Mouse (Mus musculus): ENCODE data around the gene Ccl2.

Gene Ccl2

DNA sequence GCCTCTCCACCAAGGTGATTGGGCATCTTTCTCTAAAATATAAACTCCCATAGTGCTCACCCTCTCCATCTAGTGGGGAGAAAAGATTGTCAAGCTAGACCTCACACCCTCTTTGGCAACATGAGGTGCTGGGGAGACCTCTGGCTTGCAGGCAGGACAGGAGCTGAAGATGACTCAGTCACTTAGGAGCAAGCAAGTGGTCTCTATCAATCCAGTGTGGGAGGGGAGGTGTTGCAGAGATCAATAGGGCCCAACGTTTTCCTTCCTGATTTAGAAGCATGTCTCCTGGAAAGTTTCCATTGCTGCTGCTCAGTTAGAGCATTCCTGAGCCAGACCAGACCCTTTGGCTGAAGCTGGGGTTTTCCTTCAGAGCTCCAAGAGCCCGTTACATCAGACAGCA lies 3.2 kb downstream of the Ccl2 start, which contains the start of gene Gm17268:
Gene Gm17268 (minus strand): TSS at position 28 of the 400 bp plus-strand sequence.
- DNase-seq: no peak

DNA sequence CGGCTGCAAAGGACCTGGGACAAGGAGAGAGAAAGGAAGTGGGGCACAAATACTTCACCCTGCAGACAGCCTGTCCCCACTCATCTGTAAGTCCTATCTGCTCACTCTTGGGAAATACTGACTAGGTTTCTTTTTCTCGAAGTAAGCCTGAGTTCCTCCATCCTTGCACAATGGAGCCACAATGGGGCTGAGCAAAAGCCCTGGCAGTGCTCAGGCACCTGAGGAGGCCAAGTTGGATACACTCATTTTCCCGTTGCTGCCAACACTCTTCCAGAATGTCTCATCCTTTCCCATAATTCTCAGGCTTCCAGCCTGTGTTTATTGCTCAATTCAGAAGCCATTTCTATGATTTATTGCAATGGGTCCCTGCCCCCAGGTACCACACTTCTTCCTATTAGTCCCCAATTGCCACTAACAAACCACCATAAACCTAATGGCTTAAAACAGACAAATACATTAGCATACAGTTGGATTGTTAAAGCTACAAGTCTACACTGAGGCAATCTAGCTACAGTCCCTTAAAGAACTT lies 3.8 kb downstream of the Ccl2 start:
- DNase-seq: no peak

DNA sequence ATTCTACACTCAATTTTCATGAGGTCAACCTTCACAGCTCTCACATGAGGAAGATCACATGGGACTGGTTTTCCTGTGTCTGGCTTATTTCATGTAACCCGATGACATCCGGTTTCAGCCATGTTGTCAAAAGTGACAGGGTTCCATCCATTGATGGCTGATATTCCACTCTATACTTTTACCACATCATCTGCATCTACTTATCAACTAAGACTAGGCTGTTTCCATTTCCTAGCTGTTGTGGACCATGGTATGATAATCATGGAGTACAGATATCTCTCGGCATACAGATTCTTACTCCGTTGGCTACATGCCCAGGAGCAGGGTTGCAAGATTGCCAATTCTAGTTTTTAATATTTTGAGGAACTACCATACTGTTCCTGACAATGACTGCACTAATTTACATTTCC lies 6.3 kb downstream of the Ccl2 start:
- DNase-seq: no peak

DNA sequence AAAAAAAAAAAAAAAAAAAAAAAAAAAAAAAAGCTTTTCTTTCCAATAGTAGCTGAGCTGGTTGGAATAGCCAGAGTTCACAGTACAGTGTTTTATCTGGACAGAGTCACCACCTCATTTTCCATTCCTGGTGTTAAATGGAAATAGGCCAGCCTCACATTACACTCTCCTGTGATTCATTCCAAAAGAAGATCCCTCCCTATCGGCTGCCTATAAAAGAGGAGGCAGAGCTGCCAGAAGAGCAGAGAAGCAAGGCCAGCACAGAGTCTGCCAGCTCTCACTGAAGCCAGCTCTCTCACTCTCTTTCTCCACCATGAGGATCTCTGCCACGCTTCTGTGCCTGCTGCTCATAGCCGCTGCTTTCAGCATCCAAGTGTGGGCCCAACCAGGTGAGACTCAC lies 10.1 kb downstream of the Ccl2 start, which contains the start of gene Ccl7:
Gene Ccl7 (plus strand): TSS at position 242 of the 400 bp plus-strand sequence.
- DNase-seq: no peak

DNA sequence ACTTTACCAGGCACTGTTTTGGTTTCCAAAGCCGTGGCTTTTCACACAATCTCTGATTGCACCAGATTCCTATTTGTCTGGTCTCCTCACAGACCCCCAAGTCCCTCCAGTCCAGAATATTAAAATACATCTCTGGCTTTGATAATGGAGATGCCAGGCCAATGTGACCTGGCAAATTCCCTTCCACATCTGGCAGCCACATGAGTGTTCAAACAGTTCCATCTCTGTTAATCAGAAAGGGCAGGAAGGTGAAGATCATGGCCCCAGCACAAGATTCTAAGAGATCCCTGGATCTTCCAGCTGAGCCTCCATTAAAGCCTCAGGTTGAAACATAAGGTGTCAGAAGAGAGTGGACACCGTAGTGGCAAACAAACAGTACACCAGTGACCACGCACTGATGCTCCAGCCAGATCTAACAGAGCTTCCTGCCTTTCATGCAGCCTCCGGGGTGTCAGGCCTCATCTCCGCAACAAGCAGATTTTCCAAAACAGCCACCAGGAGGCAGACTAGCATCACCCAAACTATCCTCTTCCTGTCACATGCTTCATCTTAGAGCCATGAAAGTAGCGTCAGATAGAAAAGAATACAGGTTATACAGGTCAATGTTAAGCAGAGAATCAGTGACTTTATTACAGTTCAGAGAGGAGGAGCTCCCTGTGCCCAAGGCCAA lies 12.5 kb downstream of the Ccl2 start:
- peak; percentile 67 for DNase-seq

DNA sequence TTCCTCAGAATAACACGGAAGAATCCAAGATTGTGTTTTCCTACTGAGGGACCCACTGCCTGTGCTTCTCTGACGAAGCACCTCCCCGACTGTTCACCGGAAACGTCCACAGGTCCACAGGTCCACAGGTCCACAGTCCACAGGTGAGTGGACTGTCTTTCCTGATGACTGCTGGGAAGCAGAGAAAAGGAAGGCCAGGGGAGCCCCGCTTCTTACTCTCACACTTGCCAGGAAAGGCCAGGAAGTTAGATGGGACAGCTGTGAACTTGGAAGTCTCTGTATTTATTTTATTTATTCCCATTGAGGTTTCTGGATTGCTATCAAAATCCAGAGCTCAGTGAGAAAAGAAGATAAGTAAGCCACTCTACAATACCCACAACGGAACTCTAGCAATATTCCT lies 18.5 kb downstream of the Ccl2 start:
- DNase-seq: no peak

DNA sequence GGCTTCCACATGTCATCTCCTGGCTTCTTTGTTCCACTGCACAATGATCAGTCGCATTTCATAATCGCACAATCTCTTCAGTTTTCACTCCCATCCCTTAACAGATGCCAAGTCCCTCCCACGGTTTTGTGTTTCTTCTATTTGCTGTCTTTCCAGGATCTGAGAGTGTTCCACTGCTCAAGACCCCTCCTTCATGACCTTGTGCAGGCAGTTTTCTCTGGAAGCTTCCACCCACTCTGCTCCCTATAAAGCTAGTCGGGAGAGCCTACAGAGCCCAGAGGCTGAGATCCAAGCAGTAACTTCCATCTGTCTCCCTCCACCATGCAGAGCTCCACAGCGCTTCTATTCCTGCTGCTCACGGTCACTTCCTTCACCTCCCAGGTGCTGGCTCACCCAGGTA lies 22.3 kb downstream of the Ccl2 start, which contains the start of gene Ccl11:
Gene Ccl11 (plus strand): TSS at position 178 of the 400 bp plus-strand sequence.
- no peak for DNase-seq

DNA sequence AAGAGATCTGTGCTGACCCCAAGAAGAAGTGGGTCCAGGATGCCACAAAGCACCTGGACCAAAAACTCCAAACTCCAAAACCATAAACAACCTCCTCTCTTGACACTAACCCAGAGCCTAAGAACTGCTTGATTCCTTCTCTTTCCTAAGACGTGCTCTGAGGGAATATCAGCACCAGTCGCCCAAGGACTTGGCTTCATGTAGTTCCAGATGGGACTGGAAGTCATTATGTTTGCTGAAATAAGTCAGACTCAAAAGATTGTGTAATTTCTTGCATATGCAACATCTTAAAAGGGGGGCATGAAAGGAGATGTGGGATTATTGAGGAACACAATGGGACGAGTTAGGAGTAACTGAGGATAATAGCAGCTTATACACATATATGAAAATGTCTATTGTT lies 26.9 kb downstream of the Ccl2 start:
- no peak for DNase-seq

DNA sequence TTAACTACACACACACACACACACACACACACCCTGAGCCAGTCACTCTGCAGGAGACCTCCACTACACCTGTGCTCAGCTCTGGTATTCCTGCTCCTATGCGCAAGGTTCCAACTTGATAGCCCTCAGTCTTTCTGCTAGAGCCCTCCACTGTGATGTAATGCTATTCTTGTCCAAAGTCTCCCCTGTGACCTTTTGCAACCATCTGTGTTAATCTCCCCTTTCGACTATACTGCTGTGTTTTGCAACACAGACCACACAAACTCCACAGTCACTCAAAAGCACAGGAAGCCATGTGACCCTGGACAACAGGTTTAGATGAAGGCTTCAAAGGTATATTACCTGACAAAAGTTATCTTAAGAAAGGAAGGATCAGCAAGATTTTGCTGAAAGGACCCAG lies 28.1 kb downstream of the Ccl2 start:
- DNase-seq: no peak

DNA sequence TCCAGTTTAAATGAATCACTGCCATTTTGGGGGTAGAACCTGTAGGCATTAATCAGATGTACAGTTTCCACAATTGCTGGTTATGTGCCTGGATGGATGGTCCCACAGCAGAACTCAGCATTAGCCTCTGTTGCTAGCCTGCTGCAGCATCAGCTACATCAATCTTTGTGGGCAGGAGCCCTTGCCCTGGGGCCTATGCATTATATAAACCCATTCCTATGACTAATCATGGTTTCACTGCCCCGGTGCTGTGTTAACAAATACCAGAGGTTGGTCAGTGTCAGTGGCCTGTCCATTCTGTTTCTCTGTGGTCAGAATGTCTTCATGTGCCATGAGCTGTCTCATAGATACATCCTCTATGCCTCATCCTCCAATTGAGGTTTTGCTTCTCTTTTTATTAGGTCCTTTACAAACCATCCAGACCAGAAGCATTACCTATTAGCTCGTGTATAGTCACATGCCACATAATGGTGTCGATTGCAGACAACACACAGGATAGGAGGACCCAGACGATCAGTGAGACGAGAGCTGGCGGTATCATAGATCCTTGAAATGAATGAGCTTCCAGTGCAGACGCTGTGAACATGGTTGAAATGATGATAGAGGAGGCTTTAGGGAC lies 31.7 kb downstream of the Ccl2 start:
- DNase-seq: no peak

DNA sequence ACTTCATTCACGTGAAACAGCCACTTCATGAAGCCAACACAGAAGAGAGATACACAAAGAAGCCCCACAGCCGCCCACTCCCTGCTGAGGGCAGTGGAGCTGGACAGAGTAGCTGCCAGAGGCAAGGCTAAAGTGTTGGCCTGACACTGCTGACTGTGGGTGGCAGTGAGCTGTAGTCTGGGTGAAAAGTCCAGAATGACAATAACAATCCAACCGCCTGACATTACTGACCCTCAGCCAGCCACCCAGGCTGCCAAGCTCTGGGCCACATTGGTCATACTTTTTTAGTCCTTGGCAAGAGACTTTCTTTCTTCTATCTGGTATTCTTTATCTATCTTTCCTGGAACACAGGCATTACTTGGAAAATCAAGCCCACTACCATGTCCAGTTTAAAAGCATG lies 35.7 kb downstream of the Ccl2 start:
- DNase-seq: no peak

DNA sequence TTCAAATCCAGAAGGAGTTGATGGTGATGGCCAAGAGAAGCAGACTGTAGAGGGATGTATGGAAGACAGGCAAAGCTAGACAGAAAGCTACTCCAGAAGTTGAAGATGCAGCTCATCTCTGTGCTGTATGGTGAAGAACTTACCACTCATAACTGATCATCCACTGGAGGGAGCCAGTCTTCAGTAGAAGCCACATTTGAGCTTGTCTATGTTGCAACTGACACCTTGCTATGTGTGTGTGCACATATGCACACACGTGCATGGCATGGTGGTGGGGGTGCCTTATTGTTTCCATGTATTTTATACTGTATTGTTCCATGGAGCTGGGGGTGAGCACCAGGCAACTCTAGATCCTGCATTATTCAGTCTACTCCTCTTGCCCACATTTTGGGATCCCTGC lies 37.0 kb downstream of the Ccl2 start:
- DNase-seq: no peak

DNA sequence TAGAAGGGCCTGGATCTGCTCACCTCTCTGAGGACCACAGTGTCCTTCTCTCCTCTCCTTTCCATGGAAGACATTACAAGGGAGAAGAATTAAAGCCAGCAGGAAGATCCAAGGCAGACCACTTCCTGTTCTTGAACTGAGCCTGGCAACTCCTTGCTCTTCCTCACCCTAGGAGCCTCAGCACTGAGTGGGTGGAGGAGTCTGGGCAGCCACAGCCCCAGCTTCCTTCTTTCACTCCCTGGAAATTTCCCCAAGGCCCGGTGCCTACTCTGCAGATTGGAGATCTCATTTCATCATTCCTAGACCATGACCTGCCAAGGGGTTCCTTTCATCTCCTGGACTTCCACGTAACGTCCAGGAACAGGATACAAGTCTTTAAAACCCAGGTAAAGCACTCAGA lies 37.6 kb downstream of the Ccl2 start:
- DNase-seq: no peak

DNA sequence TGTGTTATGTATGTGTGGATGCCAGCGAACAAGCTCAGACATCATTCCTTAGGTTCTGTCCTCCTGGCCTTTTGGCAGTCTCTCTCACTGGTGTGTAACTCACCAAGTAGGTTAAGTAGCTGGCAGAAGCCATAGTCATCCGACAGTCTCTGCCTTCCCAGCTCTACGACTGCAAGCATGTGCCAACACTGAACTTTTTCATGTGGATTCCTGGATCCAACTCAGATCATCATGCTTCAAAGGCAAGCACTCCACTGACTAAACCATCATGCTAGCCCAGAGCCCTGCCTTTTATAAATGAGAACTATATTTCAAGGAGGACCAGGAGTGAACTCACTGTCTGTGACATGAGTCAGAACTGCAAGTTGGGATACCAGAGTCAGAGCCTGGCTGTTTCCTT lies 38.3 kb downstream of the Ccl2 start:
- no peak for DNase-seq

DNA sequence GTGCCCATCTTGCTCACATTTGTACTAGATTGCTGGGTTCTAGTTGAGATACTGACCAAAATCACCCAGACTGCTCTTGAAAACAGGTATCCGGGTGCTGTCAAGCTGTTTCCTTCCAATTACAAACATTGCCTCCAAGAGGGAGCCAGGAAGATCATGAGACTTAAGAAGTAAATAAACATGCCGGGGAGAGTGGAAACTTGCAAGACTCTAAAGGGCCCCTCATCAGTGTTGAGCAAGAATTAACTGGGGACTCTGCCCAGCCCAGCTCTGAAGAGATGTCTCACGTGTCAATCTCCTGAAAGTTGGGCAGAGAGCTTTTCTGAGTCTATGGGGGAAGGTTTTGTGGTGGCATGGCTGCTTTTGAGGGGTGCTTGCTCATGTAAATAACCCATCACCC lies 41.7 kb downstream of the Ccl2 start:
- DNase-seq: no peak

DNA sequence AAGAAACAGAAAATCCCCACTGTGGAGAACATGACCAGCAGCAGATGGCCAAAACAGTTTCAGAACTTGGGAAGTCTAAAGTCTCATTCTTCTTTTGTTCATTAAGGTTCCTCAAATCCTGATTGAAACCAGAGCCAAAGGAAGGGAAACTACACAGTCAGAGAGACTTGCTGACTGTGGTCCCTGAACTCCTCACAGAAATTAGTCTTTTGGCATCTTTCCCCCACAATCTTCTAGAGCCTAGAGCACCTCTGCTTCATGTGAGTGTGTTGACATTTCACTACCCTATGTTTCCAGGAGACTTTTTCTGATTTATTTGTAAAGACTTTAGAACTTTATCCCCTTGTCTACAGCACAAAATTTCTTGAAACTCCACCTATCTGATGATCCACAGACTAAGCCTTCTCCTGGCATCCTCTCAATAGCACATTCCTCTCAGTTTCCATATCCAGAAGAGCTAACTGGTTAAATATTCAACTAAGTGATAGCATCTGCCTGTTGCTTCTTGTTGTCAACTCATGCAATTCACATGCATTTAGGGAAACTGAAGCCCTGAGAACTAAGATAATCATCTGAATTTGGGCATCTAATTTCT lies 42.9 kb downstream of the Ccl2 start:
- no peak for DNase-seq

DNA sequence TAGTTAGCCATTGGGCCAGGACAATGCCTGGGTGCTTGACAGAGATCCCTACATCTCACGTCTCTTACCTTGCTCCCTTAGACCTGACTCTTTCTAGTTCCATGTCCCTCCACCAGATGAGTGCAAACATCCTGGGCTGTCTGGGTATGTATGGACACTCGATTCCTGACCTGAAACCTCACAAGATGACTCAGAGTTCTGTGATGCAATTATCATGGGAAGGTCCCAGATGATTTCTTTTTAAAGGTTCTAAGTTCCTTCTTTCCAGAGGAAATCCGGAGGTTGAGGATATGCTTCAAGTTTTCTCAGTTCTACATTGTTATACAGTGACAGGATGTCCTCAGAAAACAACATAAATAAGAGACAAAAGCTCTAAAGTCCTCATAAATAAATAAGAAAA lies 45.5 kb downstream of the Ccl2 start:
- DNase-seq: no peak

DNA sequence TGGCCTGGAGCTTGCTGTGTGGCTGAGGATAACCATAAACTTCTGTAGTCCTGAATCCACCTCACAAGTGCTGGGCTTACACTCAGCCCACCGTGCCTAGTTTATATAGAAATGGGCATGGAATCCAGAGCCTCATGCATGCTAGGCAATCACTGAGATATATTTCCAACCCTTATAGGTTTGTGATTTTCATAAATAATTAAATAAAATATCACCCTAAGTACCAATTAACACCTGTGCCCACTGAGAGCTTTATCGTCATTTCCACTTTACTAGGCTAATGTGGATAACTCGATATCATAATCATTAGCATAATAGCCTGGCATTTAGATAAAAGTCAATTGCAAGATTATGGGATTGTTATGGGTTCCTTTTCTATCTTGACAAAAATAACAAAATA lies 49.0 kb downstream of the Ccl2 start:
- DNase-seq: no peak
